Mouse (Mus musculus) gastrocnemius, postnatal 36 days (tissue): ENCODE measurements around the gene Pparg. TPM values are rescaled to one million over a fixed set of nuclear protein-coding genes. Genes with fewer than 3 reads are reported as not detected.

Experiments
- total RNA-seq, 2 experiments: library from RNA; stranded (reverse); gene quantifications; 2 replicates each; pipeline ENCODE4 v1.2.3; 2021

Pparg gene
- total RNA-seq, 2 experiments from 2014 or later: 2.9 to 3.0 TPM

Other genes with a start within 250 kb of the Pparg start
- 1 to 10 TPM in 1 of 2 experiments, under 1 TPM in 1; 0.99 to 1.3 TPM for gene Syn2, start 226.0 kb upstream of the Pparg start, total RNA-seq
- not detected for gene Gm17482, start 133.6 kb upstream of the Pparg start, total RNA-seq
- gene Timp4, start 108.7 kb upstream of the Pparg start, total RNA-seq: 10 to 100 TPM; 16.8 to 22.6 TPM
- 1 to 10 TPM; 5.0 to 5.9 TPM for gene Tsen2, start 183.7 kb downstream of the Pparg start, total RNA-seq
- under 1 TPM in 1 of 2 experiments, not detected in 1; 0.20 TPM for gene Mkrn2os, start 231.6 kb downstream of the Pparg start, total RNA-seq
- gene Mkrn2, start 241.0 kb downstream of the Pparg start, total RNA-seq: 10 to 100 TPM; 42.8 to 50.6 TPM